Mouse (Mus musculus) hindbrain, embryonic 14.5 days (tissue): ENCODE results near the gene Zfp710. TPM values are rescaled to one million over a fixed set of nuclear protein-coding genes. Genes with fewer than 3 reads are reported as not detected.
A peak's percentile ranks its signal among the peaks of the same experiment; 100 is the strongest.

Source experiments
- ATAC-seq: fragments of 200-750 bp; cut with Nextera tagmentation; 2 replicates; pipeline ENCODE4 v1.8.0; 2017; ENCODE audit warnings: moderate number of reproducible peaks, mild to moderate bottlenecking, moderate TSS enrichment, moderate library complexity; ENCODE audit not compliant: low FRiP score
- DNase-seq: peaks from one replicate; pipeline ENCODE4 v3.0.0-alpha.2; 2015; ENCODE audit warnings: low spot score
- H3K27ac ChIP-seq: fragments of 300-500 bp; sonication (generic); 2 replicates; pipeline ENCODE4 v1.5.1; 2014; ENCODE audit warnings: mild to moderate bottlenecking, moderate library complexity
- H3K27me3 ChIP-seq: fragments of 300-500 bp; sonication (generic); 2 replicates; pipeline ENCODE4 v1.6.1; 2014; ENCODE audit warnings: mild to moderate bottlenecking, low read length, mixed read lengths; ENCODE audit not compliant: control insufficient read depth, insufficient read depth
- H3K36me3 ChIP-seq: fragments of 300-500 bp; sonication (generic); replicated peaks from 2 replicates; pipeline ENCODE4 v1.6.1; 2014; ENCODE audit not compliant: control insufficient read depth, insufficient read depth
- H3K4me1 ChIP-seq: fragments of 300-500 bp; sonication (generic); replicated peaks from 2 replicates; pipeline ENCODE4 v1.6.1; 2014; ENCODE audit warnings: antibody characterized with exemption, low read length, mixed read lengths; ENCODE audit not compliant: control insufficient read depth, insufficient read depth
- H3K4me2 ChIP-seq: fragments of 300-500 bp; sonication (generic); replicated peaks from 2 replicates; pipeline ENCODE4 v1.6.1; 2014; ENCODE audit warnings: mild to moderate bottlenecking, moderate library complexity
- H3K4me3 ChIP-seq: fragments of 300-500 bp; sonication (generic); replicated peaks from 2 replicates; pipeline ENCODE4 v1.5.1; 2014; ENCODE audit warnings: mild to moderate bottlenecking, low read length
- H3K9ac ChIP-seq: fragments of 300-500 bp; sonication (generic); 2 replicates; pipeline ENCODE4 v1.6.1; 2014
- H3K9me3 ChIP-seq: fragments of 300-500 bp; sonication (generic); 2 replicates; pipeline ENCODE4 v1.6.1; 2016; ENCODE audit warnings: low read length; ENCODE audit not compliant: control insufficient read depth
- WGBS: fragments of 180-500 bp; shearing (Covaris S2); extraction: QIAGEN DNeasy Blood & Tissue Kit; methylation state at CpG from one replicate; pipeline ENCODE4 v1.1.7; 2014; 5-methylcytosine and 5-hydroxymethylcytosine counted together
- polyA plus RNA-seq: library from polyadenylated mRNA; unstranded; fragments of >200 nt; fragmentation: Nextera tagmentation; extraction: Ambion mirVana; gene quantifications from 2 replicates; pipeline ENCODE4 v1.2.1, GENCODE M21; 2014

Zfp710 gene
- polyA plus RNA-seq, 1 experiment from 2014 or later, result 17.5 TPM

GRCm38 (mm10) chr7:80114451-80115223, 90.0 kb downstream of the Zfp710 start:
- peaks cover 7% of the 10 kb centered on the region; the same call in 1 of the 2 replicates for H3K36me3 ChIP-seq
- DNase-seq, result peak; percentile 65
- no peaks in the 10 kb centered on the region for H3K9me3 ChIP-seq
- H3K4me1 ChIP-seq, result peaks cover 43% of the 10 kb centered on the region
- peak overlapping the region; percentile 96 for H3K9ac ChIP-seq
- H3K27ac ChIP-seq, result peak overlapping the region; percentile 97
- WGBS, result under 1% methylated on average over 52 of the region's 52 CpGs
- peak overlapping the region; percentile 60 for H3K4me3 ChIP-seq
- ATAC-seq, result peak; percentile 77
- H3K27me3 ChIP-seq, result no peaks in the 10 kb centered on the region
- H3K4me2 ChIP-seq, result peak overlapping the region; percentile 61

- peak within 1 kb of the TSS; percentile 97 for H3K27ac ChIP-seq
- ATAC-seq (peak; percentile 94), DNase-seq (peak; percentile 76)
- H3K4me1 ChIP-seq, result peaks cover 43% of the 10 kb centered on the region
- under 1% methylated on average over 29 of the region's 29 CpGs for WGBS
- peak within 1 kb of the TSS; percentile 61 for H3K4me2 ChIP-seq
- H3K4me3 ChIP-seq, result peak within 1 kb of the TSS; percentile 60
- peak within 1 kb of the TSS; percentile 96 for H3K9ac ChIP-seq
- peaks cover 2% of the 10 kb centered on the region; the same call in 1 of the 2 replicates for H3K36me3 ChIP-seq
- H3K27me3 ChIP-seq, result no peaks in the 10 kb centered on the region
- no peaks in the 10 kb centered on the region for H3K9me3 ChIP-seq
Observed at GRCm38 (mm10) chr7:80115224-80115590, 90.6 kb downstream of the Zfp710 start, which contains the start of gene Idh2. Gene Idh2, minus strand, starts transcription at chr7:80115392.

GRCm38 (mm10) chr7:80116158-80116557, 91.5 kb downstream of the Zfp710 start:
- H3K9me3 ChIP-seq, result no peaks in the 10 kb centered on the region
- peak overlapping the region; percentile 60; the same call in 1 of the 2 replicates for H3K4me3 ChIP-seq
- peak overlapping the region; percentile 61 for H3K4me2 ChIP-seq
- H3K27me3 ChIP-seq, result no peaks in the 10 kb centered on the region
- H3K27ac ChIP-seq, result no peak overlapping the region
- H3K4me1 ChIP-seq, result peaks cover 39% of the 10 kb centered on the region
- no peak for ATAC-seq
- no peak for DNase-seq
- 77% methylated on average over 2 of the region's 2 CpGs for WGBS
- peak overlapping the region; percentile 96; the same call in 1 of the 2 replicates for H3K9ac ChIP-seq
- no peaks in the 10 kb centered on the region for H3K36me3 ChIP-seq

GRCm38 (mm10) chr7:80119198-80119597, 94.6 kb downstream of the Zfp710 start:
- Histone ChIP-seq H3K4me3 (no peak overlapping the region), H3K9ac (no peak overlapping the region), H3K36me3 (no peaks in the 10 kb centered on the region), H3K27ac (no peak overlapping the region), H3K27me3 (no peaks in the 10 kb centered on the region), H3K9me3 (no peaks in the 10 kb centered on the region), H3K4me2 (no peak overlapping the region), H3K4me1 (peaks cover 8% of the 10 kb centered on the region)
- ATAC-seq, result no peak
- DNase-seq, result no peak
- WGBS, result 77% methylated on average over 4 of the region's 4 CpGs

GRCm38 (mm10) chr7:80121083-80121482, 96.5 kb downstream of the Zfp710 start:
- WGBS, result 76% methylated on average over 5 of the region's 5 CpGs
- H3K27ac ChIP-seq, result no peak overlapping the region
- no peak overlapping the region for H3K4me2 ChIP-seq
- DNase-seq, result no peak
- no peaks in the 10 kb centered on the region for H3K27me3 ChIP-seq
- H3K36me3 ChIP-seq, result no peaks in the 10 kb centered on the region
- H3K9me3 ChIP-seq, result no peaks in the 10 kb centered on the region
- no peak overlapping the region for H3K4me3 ChIP-seq
- ATAC-seq, result no peak
- H3K4me1 ChIP-seq, result peaks cover 3% of the 10 kb centered on the region
- no peak overlapping the region for H3K9ac ChIP-seq

- no peak for DNase-seq
- no peak overlapping the region for H3K4me2 ChIP-seq
- no peak overlapping the region for H3K4me3 ChIP-seq
- no peak overlapping the region for H3K9ac ChIP-seq
- no peak overlapping the region for H3K27ac ChIP-seq
- 77% methylated on average over 4 of the region's 4 CpGs for WGBS
- no peaks in the 10 kb centered on the region for H3K9me3 ChIP-seq
- no peaks in the 10 kb centered on the region for H3K4me1 ChIP-seq
- no peaks in the 10 kb centered on the region for H3K36me3 ChIP-seq
- no peak for ATAC-seq
- no peaks in the 10 kb centered on the region for H3K27me3 ChIP-seq
Observed at GRCm38 (mm10) chr7:80123115-80123514, 98.5 kb downstream of the Zfp710 start.

GRCm38 (mm10) chr7:80123672-80124071, 99.1 kb downstream of the Zfp710 start:
- no peaks in the 10 kb centered on the region for H3K36me3 ChIP-seq
- H3K4me1 ChIP-seq, result no peaks in the 10 kb centered on the region
- DNase-seq, result no peak
- H3K9me3 ChIP-seq, result no peaks in the 10 kb centered on the region
- no peak overlapping the region for H3K4me2 ChIP-seq
- H3K27me3 ChIP-seq, result no peaks in the 10 kb centered on the region
- WGBS, result 94% methylated on average over 2 of the region's 2 CpGs
- H3K27ac ChIP-seq, result no peak overlapping the region
- H3K4me3 ChIP-seq, result no peak overlapping the region
- ATAC-seq, result no peak
- no peak overlapping the region for H3K9ac ChIP-seq

GRCm38 (mm10) chr7:80129278-80129677, 104.7 kb downstream of the Zfp710 start:
- DNase-seq (no peak), ATAC-seq (no peak)
- Histone ChIP-seq H3K4me1 (no peaks in the 10 kb centered on the region), H3K9me3 (no peaks in the 10 kb centered on the region), H3K4me2 (no peak overlapping the region), H3K27ac (no peak overlapping the region), H3K4me3 (no peak overlapping the region), H3K27me3 (no peaks in the 10 kb centered on the region), H3K9ac (no peak overlapping the region), H3K36me3 (no peaks in the 10 kb centered on the region)
- WGBS, result 77% methylated on average over 4 of the region's 4 CpGs

- H3K4me2 ChIP-seq, result no peak overlapping the region
- no peak overlapping the region for H3K4me3 ChIP-seq
- H3K4me1 ChIP-seq, result peaks cover 5% of the 10 kb centered on the region; the same call in 1 of the 2 replicates
- 42% methylated on average over 12 of the region's 12 CpGs for WGBS
- DNase-seq, result no peak
- no peak overlapping the region for H3K9ac ChIP-seq
- H3K9me3 ChIP-seq, result no peaks in the 10 kb centered on the region
- no peaks in the 10 kb centered on the region for H3K27me3 ChIP-seq
- H3K36me3 ChIP-seq, result no peaks in the 10 kb centered on the region
- no peak for ATAC-seq
- no peak overlapping the region for H3K27ac ChIP-seq
Observed at GRCm38 (mm10) chr7:80130344-80131055, 105.9 kb downstream of the Zfp710 start.
